Mouse (Mus musculus): ENCODE results near the gene Ndufb7.

DNA sequence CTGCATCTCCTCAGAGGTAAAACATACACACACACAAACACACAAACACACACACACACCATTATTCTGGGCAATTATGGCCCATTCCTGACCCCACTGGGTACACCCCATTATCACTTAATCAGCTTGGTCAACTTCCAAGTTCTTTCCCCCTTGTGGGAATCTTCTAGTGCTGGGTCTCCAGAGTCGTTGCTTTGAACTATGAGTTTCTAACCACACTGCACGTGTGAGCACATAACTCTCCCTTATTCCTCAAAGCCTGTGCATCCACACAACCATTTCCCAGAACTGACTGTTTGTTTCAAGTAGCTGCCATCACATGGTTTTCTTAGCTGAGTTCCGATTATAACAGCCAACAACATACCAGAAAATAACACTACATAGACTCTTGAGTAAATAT, 46.0 kb upstream of the Ndufb7 start:
- no peak for TF ChIP-seq CTCF (IDR thresholded peaks at IDR 0.05; ENCODE audit: extremely low read depth, insufficient read length, insufficient replicate concordance, low read depth, low read length)
- TF ChIP-seq POLR2A (IDR thresholded peaks at IDR 0.05; ENCODE audit: low read depth, low read length) = no peak
